Mouse (Mus musculus) liver, embryonic 14.5 days (tissue): ENCODE data around the gene Baz2b. TPM values are rescaled to one million over a fixed set of nuclear protein-coding genes. Genes with fewer than 3 reads are reported as not detected.

Experiments
- ATAC-seq: fragments of 200-750 bp; cut with Nextera tagmentation; 2 replicates; pipeline ENCODE4 v1.8.0; 2017; ENCODE audit warnings: moderate number of reproducible peaks, mild to moderate bottlenecking, moderate library complexity; ENCODE audit not compliant: insufficient read depth
- DNase-seq, 3 experiments: peaks; one replicate each; pipeline ENCODE4 v3.0.0-alpha.2; 2012 to 2013; ENCODE audit warnings: low read depth in 3 of 3, low spot score in 3 of 3
- H3K27ac ChIP-seq: fragments of 300-500 bp; sonication (generic); 2 replicates; pipeline ENCODE4 v1.5.1; 2014; ENCODE audit warnings: moderate library complexity, mild to moderate bottlenecking, control low read depth, inconsistent platforms
- H3K27me3 ChIP-seq: fragments of 300-500 bp; sonication (generic); 2 replicates; pipeline ENCODE4 v1.6.1; 2014; ENCODE audit warnings: mild to moderate bottlenecking, low read length, moderate library complexity; ENCODE audit not compliant: control insufficient read depth, insufficient read depth
- H3K36me3 ChIP-seq: fragments of 300-500 bp; sonication (generic); replicated peaks from 2 replicates; pipeline ENCODE4 v1.6.1; 2014; ENCODE audit warnings: low read depth; ENCODE audit not compliant: control insufficient read depth, insufficient read depth
- H3K4me1 ChIP-seq, 2 experiments: fragments of 200-500 bp in 1 of 2; fragments of 300-500 bp in 1 of 2; sonication (generic) in 1 of 2; replicated peaks; 2 replicates each; pipeline ENCODE4 v1.6.1; 2012 to 2014; ENCODE audit warnings: antibody characterized with exemption in 1 of 2, inconsistent platforms in 1 of 2, low read length in 1 of 2; ENCODE audit not compliant: control insufficient read depth in 2 of 2, insufficient read depth in 2 of 2
- H3K4me2 ChIP-seq: fragments of 300-500 bp; sonication (generic); 2 replicates; pipeline ENCODE4 v1.6.1; 2014; ENCODE audit warnings: low read depth, mild to moderate bottlenecking, control low read depth, moderate library complexity
- H3K4me3 ChIP-seq, 2 experiments: fragments of 200-500 bp in 1 of 2; fragments of 300-500 bp in 1 of 2; sonication (generic) in 1 of 2; 2 replicates each; pipeline ENCODE4 v1.5.1; 2012 to 2014; ENCODE audit warnings: low read depth in 2 of 2, low read length in 2 of 2, mild to moderate bottlenecking in 2 of 2, control low read depth in 1 of 2, inconsistent platforms in 1 of 2, moderate library complexity in 1 of 2; ENCODE audit not compliant: insufficient read depth in 1 of 2
- H3K9ac ChIP-seq: fragments of 300-500 bp; sonication (generic); replicated peaks from 2 replicates; pipeline ENCODE4 v1.6.1; 2014; ENCODE audit warnings: mild to moderate bottlenecking, control low read depth, moderate library complexity
- H3K9me3 ChIP-seq: fragments of 300-500 bp; sonication (generic); 2 replicates; pipeline ENCODE4 v1.6.1; 2016; ENCODE audit warnings: low read length, mixed read lengths; ENCODE audit not compliant: control insufficient read depth
- CTCF ChIP-seq: IDR thresholded peaks from 2 replicates; pipeline ENCODE4 v1.5.1; 2016; ENCODE audit warnings: antibody characterized with exemption, low read depth, control low read depth
- EP300 ChIP-seq: IDR thresholded peaks from 2 replicates; pipeline ENCODE4 v1.6.1; 2016; ENCODE audit warnings: antibody characterized with exemption, low read depth
- WGBS: fragments of 180-500 bp; shearing (Covaris S2); extraction: QIAGEN DNeasy Blood & Tissue Kit; methylation state at CpG from one replicate; pipeline ENCODE4 v1.1.7; 2014; ENCODE audit not compliant: insufficient replicate concordance; 5-methylcytosine and 5-hydroxymethylcytosine counted together
- polyA plus RNA-seq, 2 experiments: library from polyadenylated mRNA; depleted of rRNA in 1 of 2; stranded (reverse) in 1 of 2; unstranded in 1 of 2; fragments of >200 nt; fragmentation: Nextera tagmentation in 1 of 2; extraction: Ambion mirVana in 1 of 2; gene quantifications; 2 replicates each; pipeline versions ENCODE4 v1.2.1 to v1.2.3; 2012 to 2014

Gene Baz2b
- polyA plus RNA-seq, 2 experiments, result 9.1 to 11.0 TPM

DNA sequence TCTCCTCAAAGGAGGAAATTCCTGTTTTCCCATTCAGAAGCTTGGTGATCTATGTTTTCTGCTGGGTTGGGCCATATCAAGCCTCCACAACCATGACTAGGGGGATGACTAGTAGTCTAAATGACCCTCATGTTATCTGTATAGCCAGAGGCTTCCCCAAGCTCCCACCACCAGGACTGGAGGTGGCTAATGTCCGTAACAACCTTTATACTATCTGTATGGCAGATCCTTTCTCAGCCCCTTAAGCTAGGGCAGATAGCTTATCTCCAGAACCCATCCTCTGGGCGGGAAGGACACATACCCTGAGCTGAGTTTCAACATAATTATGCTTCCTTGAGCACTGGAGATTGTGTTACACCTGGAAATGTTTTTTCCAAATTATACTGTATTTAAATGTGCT is 45.9 kb downstream of the Baz2b start:
- Histone ChIP-seq H3K9ac (no peak overlapping the region), H3K4me3 (no peak overlapping the region), H3K4me1 (peaks cover 10 to 14% of the 10 kb centered on the region in 2 experiments), H3K9me3 (no peaks in the 10 kb centered on the region), H3K36me3 (no peaks in the 10 kb centered on the region), H3K27me3 (no peaks in the 10 kb centered on the region), H3K27ac (no peak overlapping the region; the same call in none of the 2 replicates), H3K4me2 (peak overlapping the region; percentile 32)
- ATAC-seq (peak; percentile 94), DNase-seq (peak in 2 of 3 experiments; percentile 68 to 69)
- 23% methylated on average over 2 of the region's 2 CpGs for WGBS
- TF ChIP-seq EP300 (peak; percentile 84), CTCF (no peak)

DNA sequence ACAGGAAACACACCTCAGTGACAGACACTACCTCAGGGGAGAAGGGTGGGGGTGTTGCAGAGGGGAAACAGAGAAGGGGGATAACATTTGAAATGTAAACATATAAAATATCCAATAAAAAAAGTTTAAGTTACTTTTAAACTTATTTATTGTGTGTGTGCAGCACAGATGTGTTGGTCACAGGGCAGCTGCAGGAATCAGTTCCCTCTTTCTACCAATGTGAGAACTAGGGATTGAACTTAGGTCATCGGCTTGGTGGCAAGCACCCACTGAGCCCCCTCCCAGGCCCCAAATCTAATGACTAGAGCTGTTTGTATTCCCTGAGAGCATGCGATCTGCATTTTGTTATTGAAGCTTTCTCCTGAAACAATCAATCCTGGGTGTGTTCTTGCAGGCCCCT is 57.2 kb downstream of the Baz2b start:
- Histone ChIP-seq H3K9me3 (no peaks in the 10 kb centered on the region), H3K36me3 (no peaks in the 10 kb centered on the region), H3K4me3 (no peak overlapping the region), H3K27ac (no peak overlapping the region), H3K4me2 (no peak overlapping the region), H3K9ac (no peak overlapping the region), H3K4me1 (no peaks in the 10 kb centered on the region), H3K27me3 (no peaks in the 10 kb centered on the region)
- ATAC-seq (no peak), DNase-seq (no peak)
- WGBS, result 69% methylated on average over 2 of the region's 2 CpGs
- no peak for TF ChIP-seq CTCF
- no peak for TF ChIP-seq EP300

DNA sequence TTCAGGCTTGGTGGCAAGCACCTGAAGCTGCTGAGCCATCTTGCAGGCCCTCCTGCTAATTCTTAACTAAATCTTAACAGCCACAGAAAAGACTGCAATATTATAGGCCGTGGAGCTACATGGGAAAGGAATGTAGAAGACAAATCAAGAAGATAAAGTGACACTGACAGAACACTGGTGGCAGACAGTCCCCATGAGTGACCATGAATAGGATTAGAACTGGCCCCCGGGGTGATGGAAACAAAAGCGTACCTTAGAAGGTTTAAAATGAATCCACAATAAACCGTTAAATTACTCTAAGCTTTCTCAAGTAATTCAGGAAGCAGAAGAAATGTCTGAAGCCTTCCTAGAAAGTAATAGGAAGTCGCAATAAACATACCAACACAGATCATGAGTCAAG is 61.0 kb downstream of the Baz2b start:
- Histone ChIP-seq H3K27me3 (no peaks in the 10 kb centered on the region), H3K27ac (no peak overlapping the region), H3K36me3 (no peaks in the 10 kb centered on the region), H3K9me3 (no peaks in the 10 kb centered on the region), H3K9ac (no peak overlapping the region), H3K4me2 (no peak overlapping the region), H3K4me3 (no peak overlapping the region), H3K4me1 (peaks cover 7 to 11% of the 10 kb centered on the region in 2 experiments)
- no peak for TF ChIP-seq EP300
- no peak for TF ChIP-seq CTCF
- ATAC-seq, result no peak
- no peak for DNase-seq
- 72% methylated on average over 5 of the region's 5 CpGs for WGBS

DNA sequence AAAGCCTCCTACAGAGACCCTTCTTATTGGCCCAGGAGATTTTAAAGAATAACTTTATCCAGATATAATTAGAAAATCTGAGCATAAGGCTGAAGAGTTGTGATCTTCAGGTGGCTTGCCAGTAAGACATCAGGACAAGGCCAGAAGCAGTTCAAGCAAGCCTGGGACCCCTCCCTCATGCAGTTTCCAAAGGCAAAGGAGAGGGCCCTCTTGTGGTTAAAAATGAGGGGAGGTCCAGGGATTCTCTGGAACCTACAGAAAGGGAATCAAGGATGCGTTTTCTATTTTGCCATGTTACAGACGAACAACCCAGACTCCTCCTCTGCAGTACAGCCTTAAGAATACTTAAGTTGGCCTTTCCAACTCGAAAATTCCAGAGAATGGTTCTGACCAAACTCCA is 62.2 kb downstream of the Baz2b start:
- Histone ChIP-seq H3K27ac (no peak overlapping the region), H3K4me3 (no peak overlapping the region), H3K36me3 (no peaks in the 10 kb centered on the region), H3K9ac (no peak overlapping the region), H3K4me1 (peaks cover 19 to 23% of the 10 kb centered on the region in 2 experiments), H3K9me3 (no peaks in the 10 kb centered on the region), H3K4me2 (no peak overlapping the region), H3K27me3 (no peaks in the 10 kb centered on the region)
- TF ChIP-seq EP300, result no peak
- peak; percentile 32; the same call in 1 of the 2 replicates for TF ChIP-seq CTCF
- DNase-seq (no peak), ATAC-seq (no peak)
- WGBS, result 63% methylated on average over 3 of the region's 3 CpGs

DNA sequence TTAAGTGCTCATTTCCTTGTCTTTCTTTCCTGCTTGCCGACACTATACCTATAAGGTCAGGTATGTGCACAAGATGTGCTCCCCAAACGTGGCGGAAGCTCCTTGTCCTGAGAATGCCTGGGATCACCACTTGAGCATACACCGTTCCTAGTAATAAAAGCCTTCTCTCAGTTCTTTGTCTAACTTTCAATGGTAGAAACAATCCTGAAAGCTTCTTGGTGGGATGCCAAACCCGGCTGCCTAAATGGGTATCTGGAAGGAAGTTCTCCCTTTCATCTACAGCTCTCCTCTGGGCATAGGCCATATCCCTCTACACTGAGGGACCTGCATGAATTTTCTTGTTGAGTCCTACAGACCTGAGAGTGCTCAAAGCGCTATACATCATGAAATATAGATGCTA is 63.9 kb downstream of the Baz2b start:
- no peak for TF ChIP-seq EP300
- TF ChIP-seq CTCF, result no peak
- Histone ChIP-seq H3K9ac (no peak overlapping the region), H3K9me3 (no peaks in the 10 kb centered on the region), H3K4me1 (peaks cover 31 to 35% of the 10 kb centered on the region in 2 experiments), H3K4me2 (no peak overlapping the region), H3K27me3 (no peaks in the 10 kb centered on the region), H3K4me3 (no peak overlapping the region), H3K27ac (no peak overlapping the region), H3K36me3 (no peaks in the 10 kb centered on the region)
- 75% methylated on average over 6 of the region's 6 CpGs for WGBS
- ATAC-seq (no peak), DNase-seq (no peak)
